Mouse (Mus musculus): ENCODE data around the gene Gm2016. TPM values are rescaled to one million over a fixed set of nuclear protein-coding genes. Genes with fewer than 3 reads are reported as not detected.

Gm2016 gene
- total RNA-seq (2023) = not detected

GRCm38 (mm10) chr12:87873772-87874171 is at the start of gene Gm2016:
Gm2016 (plus strand) TSS chr12:87874072.

GRCm38 (mm10) chr12:87842239-87842638 is 31.6 kb upstream of the Gm2016 start, which contains the start of gene Gm2001:
Gm2001 (minus strand) TSS chr12:87842339.

DNA sequence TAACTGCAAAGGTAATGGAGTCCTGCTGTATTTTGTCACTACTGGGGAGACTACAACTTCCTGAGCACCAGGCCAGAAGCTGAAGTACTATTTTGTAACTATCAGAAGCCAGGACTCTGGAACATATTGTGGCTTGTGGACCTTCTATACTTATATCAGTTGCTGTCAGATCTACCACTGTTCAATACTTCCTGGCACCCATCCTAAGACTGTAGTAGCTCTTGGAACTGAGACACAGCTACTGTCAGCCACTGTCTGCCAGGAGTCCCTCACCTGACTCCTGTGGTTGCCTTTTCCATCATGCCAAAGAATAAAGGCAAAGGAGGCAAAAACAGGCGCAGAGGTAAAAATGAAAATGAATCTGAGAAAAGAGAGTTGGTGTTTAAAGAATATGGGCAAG is 21.2 kb downstream of the Gm2016 start, which contains the start of gene Gm2022:
Gm2022 (plus strand) TSS at position 301 of the 400 bp plus-strand sequence.

DNA sequence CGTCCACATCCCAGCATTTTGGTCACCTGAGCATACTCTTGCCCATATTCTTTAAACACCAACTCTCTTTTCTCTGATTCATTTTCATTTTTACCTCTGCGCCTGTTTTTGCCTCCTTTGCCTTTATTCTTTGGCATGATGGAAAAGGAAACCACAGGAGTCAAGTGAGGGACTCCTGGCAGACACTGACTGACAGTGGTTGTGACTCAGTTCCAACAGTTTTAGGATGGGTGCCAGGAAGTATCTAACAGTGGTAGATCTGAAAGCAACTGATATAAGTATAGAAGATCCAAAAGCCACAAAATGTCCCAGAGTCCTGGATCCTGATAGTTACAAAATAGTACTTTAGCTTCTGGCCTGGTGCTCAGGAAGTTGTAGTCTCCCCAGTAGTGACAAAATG is 45.8 kb downstream of the Gm2016 start, which contains the start of gene Gm2035:
Gm2035 (minus strand) TSS at position 137 of the 400 bp plus-strand sequence.

Other genes with a start within 250 kb of the Gm2016 start
- gene Gm16381, start 229.5 kb upstream of the Gm2016 start, total RNA-seq (2023) = not detected
- gene Gm21319, start 98.3 kb upstream of the Gm2016 start, total RNA-seq (2023) = not detected
- not detected for gene Gm21936, start 78.6 kb upstream of the Gm2016 start, total RNA-seq (2023)
- gene BB287469, start 57.5 kb upstream of the Gm2016 start, total RNA-seq (2023) = not detected
- not detected for gene Gm2001, start 31.7 kb upstream of the Gm2016 start, total RNA-seq (2023)
- not detected for gene Gm2022, start 21.3 kb downstream of the Gm2016 start, total RNA-seq (2023)
- not detected for gene Gm2035, start 45.8 kb downstream of the Gm2016 start, total RNA-seq (2023)
- gene Gm2042, start 80.0 kb downstream of the Gm2016 start, total RNA-seq (2023) = not detected
- gene Gm2075, start 137.8 kb downstream of the Gm2016 start, total RNA-seq (2023) = not detected
- gene Gm6803, start 144.7 kb downstream of the Gm2016 start, total RNA-seq (2023) = not detected
- not detected for gene Gm2056, start 152.9 kb downstream of the Gm2016 start, total RNA-seq (2023)
- gene Gm16368, start 209.6 kb downstream of the Gm2016 start, total RNA-seq (2023) = not detected

All from CD4-positive naive resting alpha-beta T cell, adult 57 days (primary cell).